25 mouse cellular contexts compared by ENCODE assay signal in the genomic region with DNA sequence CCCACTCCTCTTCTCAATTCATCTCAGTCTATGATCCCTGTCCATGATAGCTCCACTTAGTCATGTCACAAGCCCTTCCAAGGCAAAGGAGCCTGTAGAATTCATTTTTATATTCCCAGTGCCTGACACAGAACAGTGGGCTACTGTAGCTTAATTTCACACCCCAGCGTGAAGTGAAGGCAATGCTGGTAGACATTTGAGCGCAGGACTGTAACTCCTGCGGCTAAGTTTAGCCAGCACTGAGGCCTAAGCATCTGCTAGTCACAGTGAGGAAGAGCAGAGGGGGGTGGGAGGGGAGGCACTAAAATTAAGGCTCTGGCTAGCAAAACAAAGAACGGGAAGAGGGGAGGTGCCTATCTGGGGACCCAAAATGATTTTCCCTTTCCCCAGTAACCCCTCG.
A peak's percentile ranks its signal among the peaks of the same experiment; 100 is the strongest.
DNase-seq lines count a peak whose midpoint lies in the region; ATAC-seq lines count a peak whose summit lies in the region.
"Had no signal": no experiment of that assay in that cellular context is flagged by ENCODE, and none has a peak within 500 bp of the region (broad histone marks: within the 10 kb centered on the region; RNA-seq: fewer than 3 reads in every experiment).

No protein-coding gene starts in this region.

- no peak overlapping the region for H3K9ac ChIP-seq in heart, embryonic 15.5 days
- H3K9ac ChIP-seq in neural tube, embryonic 11.5 days (ENCODE audit: low read length), result no peak overlapping the region
- no peak overlapping the region for H3K9ac ChIP-seq in neural tube, embryonic 15.5 days (replicated peaks)
- H3K9ac ChIP-seq in liver, embryonic 11.5 days (ENCODE audit: low read depth, low read length), result no peak overlapping the region
- H3K9ac ChIP-seq: forebrain, postnatal 0 days; liver, embryonic 14.5 days; lung, embryonic 14.5 days; neural tube, embryonic 12.5 days; stomach, embryonic 15.5 days had no signal

- peak overlapping the region; percentile 49; the same call in 1 of the 2 replicates for H3K27ac ChIP-seq in heart, embryonic 15.5 days
- H3K27ac ChIP-seq in neural tube, embryonic 11.5 days (ENCODE audit: low read depth, low read length), result no peak overlapping the region
- no peak overlapping the region for H3K27ac ChIP-seq in neural tube, embryonic 15.5 days (replicated peaks)
- peak overlapping the region; percentile 66; the same call in 1 of the 2 replicates for H3K27ac ChIP-seq in limb, embryonic 10.5 days
- H3K27ac ChIP-seq in liver, embryonic 11.5 days (ENCODE audit: low read depth, low read length), result no peak overlapping the region
- H3K27ac ChIP-seq: embryonic facial prominence, embryonic 10.5 days; liver, embryonic 14.5 days; neural tube, embryonic 12.5 days; stomach, embryonic 15.5 days had no signal

- ATAC-seq in heart, embryonic 15.5 days (replicated peaks; ENCODE audit: insufficient number of reproducible peaks, insufficient read depth, low FRiP score, low read depth), result no peak
- ATAC-seq in neural tube, embryonic 11.5 days (ENCODE audit: insufficient read depth, low FRiP score, low TSS enrichment), result no peak
- ATAC-seq in neural tube, embryonic 15.5 days (ENCODE audit: low FRiP score), result no peak
- no peak for ATAC-seq in liver, embryonic 11.5 days (replicated peaks; ENCODE audit: low FRiP score)
- ATAC-seq: forebrain, postnatal 0 days; intestine, embryonic 16.5 days had no signal

- peaks cover 20% of the 10 kb centered on the region for H3K36me3 ChIP-seq in heart, embryonic 15.5 days
- 0 out of 2 replicates have a peak, but pooled peaks cover 4% of the 10 kb centered on the region for H3K36me3 ChIP-seq in neural tube, embryonic 11.5 days (ENCODE audit: control insufficient read depth, insufficient read depth, low read length)
- H3K36me3 ChIP-seq in neural tube, embryonic 15.5 days, result peaks cover 8% of the 10 kb centered on the region; the same call in 1 of the 2 replicates
- peaks cover 28% of the 10 kb centered on the region for H3K36me3 ChIP-seq in limb, embryonic 10.5 days
- H3K36me3 ChIP-seq in liver, embryonic 11.5 days (ENCODE audit: control insufficient read depth, insufficient read depth, low read length), result no peaks in the 10 kb centered on the region
- H3K36me3 ChIP-seq: stomach, embryonic 15.5 days had no signal

- no peaks in the 10 kb centered on the region for H3K9me3 ChIP-seq in heart, embryonic 15.5 days (replicated peaks)
- no peaks in the 10 kb centered on the region for H3K9me3 ChIP-seq in neural tube, embryonic 11.5 days (ENCODE audit: control insufficient read depth, low read length)
- H3K9me3 ChIP-seq in neural tube, embryonic 15.5 days (replicated peaks), result no peaks in the 10 kb centered on the region
- H3K9me3 ChIP-seq in limb, embryonic 10.5 days (replicated peaks), result no peaks in the 10 kb centered on the region
- no peaks in the 10 kb centered on the region for H3K9me3 ChIP-seq in liver, embryonic 11.5 days (ENCODE audit: control insufficient read depth, low read length)
- H3K9me3 ChIP-seq: embryonic facial prominence, embryonic 10.5 days; neural tube, embryonic 12.5 days; stomach, embryonic 15.5 days had no signal

- H3K4me2 ChIP-seq in heart, embryonic 15.5 days, result no peak overlapping the region
- no peak overlapping the region for H3K4me2 ChIP-seq in neural tube, embryonic 11.5 days (ENCODE audit: low read depth)
- no peak overlapping the region for H3K4me2 ChIP-seq in neural tube, embryonic 15.5 days
- H3K4me2 ChIP-seq in liver, embryonic 11.5 days, result no peak overlapping the region
- H3K4me2 ChIP-seq: lung, embryonic 14.5 days; neural tube, embryonic 12.5 days; stomach, embryonic 15.5 days had no signal

- peak; percentile 48 for DNase-seq in heart, adult 11 months
- no peak for DNase-seq in heart, adult 18-20 months
- DNase-seq in heart, adult 9 months (ENCODE audit: low spot score in 2 of 2), result no peak
- DNase-seq in neural tube, embryonic 11.5 days (ENCODE audit: low spot score), result peak; percentile 43
- DNase-seq in limb, embryonic 10.5 days (ENCODE audit: low spot score), result no peak
- no peak for DNase-seq in liver, embryonic 11.5 days (ENCODE audit: low spot score)
- DNase-seq: adrenal gland, postnatal 25 days; cerebellum, adult 11 months; cerebellum, adult 9-11 months; forebrain, postnatal 0 days; gastrocnemius, postnatal 36 days; kidney, adult 9 months; kidney, postnatal 25 days; layer of hippocampus, postnatal 36 days; lung, embryonic 14.5 days; midbrain, embryonic 14.5 days; thymus, adult 18-20 months; thymus, postnatal 4 days had no signal

- peaks cover 41% of the 10 kb centered on the region for H3K4me1 ChIP-seq in heart, embryonic 15.5 days (replicated peaks)
- H3K4me1 ChIP-seq in neural tube, embryonic 11.5 days (ENCODE audit: control insufficient read depth, insufficient read depth, low read length), result 0 out of 2 replicates have a peak, but pooled peaks cover 3% of the 10 kb centered on the region
- H3K4me1 ChIP-seq in neural tube, embryonic 15.5 days, result peaks cover 16% of the 10 kb centered on the region
- peaks cover 33% of the 10 kb centered on the region for H3K4me1 ChIP-seq in limb, embryonic 10.5 days
- H3K4me1 ChIP-seq in liver, embryonic 11.5 days (replicated peaks; ENCODE audit: control insufficient read depth, insufficient read depth, low read length), result peaks cover under 1% of the 10 kb centered on the region; the same call in 1 of the 2 replicates
- H3K4me1 ChIP-seq: stomach, embryonic 15.5 days had no signal

- 40% methylated on average over 5 of the region's 5 CpGs for WGBS in heart, embryonic 15.5 days
- WGBS in neural tube, embryonic 11.5 days, result 25% methylated on average over 5 of the region's 5 CpGs
- WGBS in neural tube, embryonic 15.5 days, result 26% methylated on average over 5 of the region's 5 CpGs
- 52% methylated on average over 5 of the region's 5 CpGs for WGBS in limb, embryonic 10.5 days
- WGBS in liver, embryonic 11.5 days, result 59% methylated on average over 5 of the region's 5 CpGs

- no peaks in the 10 kb centered on the region for H3K27me3 ChIP-seq in heart, embryonic 15.5 days
- H3K27me3 ChIP-seq in neural tube, embryonic 11.5 days (ENCODE audit: control insufficient read depth, insufficient read depth, low read length), result no peaks in the 10 kb centered on the region
- no peaks in the 10 kb centered on the region for H3K27me3 ChIP-seq in neural tube, embryonic 15.5 days (replicated peaks)
- H3K27me3 ChIP-seq in limb, embryonic 10.5 days (ENCODE audit: low read depth, poor library complexity, severe bottlenecking), result no peaks in the 10 kb centered on the region
- H3K27me3 ChIP-seq in liver, embryonic 11.5 days (replicated peaks; ENCODE audit: control insufficient read depth, insufficient read depth, low read length), result no peaks in the 10 kb centered on the region
- H3K27me3 ChIP-seq: neural tube, embryonic 12.5 days; stomach, embryonic 15.5 days had no signal

- H3K4me3 ChIP-seq in heart, embryonic 15.5 days, result no peak overlapping the region
- H3K4me3 ChIP-seq in neural tube, embryonic 11.5 days (ENCODE audit: low read depth, low read length), result no peak overlapping the region
- H3K4me3 ChIP-seq in neural tube, embryonic 15.5 days (replicated peaks), result no peak overlapping the region
- H3K4me3 ChIP-seq in limb, embryonic 10.5 days, result no peak overlapping the region
- H3K4me3 ChIP-seq in liver, embryonic 11.5 days (ENCODE audit: low read depth, low read length), result no peak overlapping the region
- H3K4me3 ChIP-seq: embryonic facial prominence, embryonic 10.5 days; neural tube, embryonic 12.5 days; stomach, embryonic 15.5 days had no signal

Comparison
In these comparisons a context has a peak if more than half of its experiments do, and no peak if none do; other contexts are left out.
1. DNase-seq: peak in heart, adult 11 months (single experiment) and neural tube, embryonic 11.5 days (single experiment); none in heart, adult 18-20 months (0 of 2), heart, adult 9 months (0 of 2), limb, embryonic 10.5 days (single experiment) and liver, embryonic 11.5 days (single experiment).
2. H3K27ac ChIP-seq: peak in heart, embryonic 15.5 days (single experiment) and limb, embryonic 10.5 days (single experiment); none in neural tube, embryonic 11.5 days (single experiment), neural tube, embryonic 15.5 days (single experiment) and liver, embryonic 11.5 days (single experiment).